Mouse (Mus musculus): ENCODE measurements around the gene Pxmp4.
A peak's percentile ranks its signal among the peaks of the same experiment; 100 is the strongest.

The Pxmp4 gene

GRCm38 (mm10) chr2:154603638-154604153 lies at the start of gene Pxmp4:
TSS of gene Pxmp4 (minus strand) at chr2:154603708.
- peak; percentile 97 for DNase-seq (ENCODE audit: extremely low read depth, low read depth, low spot score)

GRCm38 (mm10) chr2:154651363-154651762 lies 47.9 kb upstream of the Pxmp4 start, which contains the start of gene Chmp4b:
TSS of gene Chmp4b (plus strand) at chr2:154651705.
- peak; percentile 54 for DNase-seq (ENCODE audit: extremely low read depth, low read depth, low spot score)

GRCm38 (mm10) chr2:154650404-154650803 lies 46.9 kb upstream of the Pxmp4 start:
- no peak for DNase-seq (ENCODE audit: extremely low read depth, low read depth, low spot score)

- no peak for DNase-seq (ENCODE audit: extremely low read depth, low read depth, low spot score)
Observed at GRCm38 (mm10) chr2:154648086-154648485, 44.6 kb upstream of the Pxmp4 start.

GRCm38 (mm10) chr2:154646634-154647033 lies 43.1 kb upstream of the Pxmp4 start:
- DNase-seq (ENCODE audit: extremely low read depth, low read depth, low spot score): no peak

GRCm38 (mm10) chr2:154642712-154643385 lies 39.3 kb upstream of the Pxmp4 start:
- no peak for DNase-seq (ENCODE audit: extremely low read depth, low read depth, low spot score)

- DNase-seq (ENCODE audit: extremely low read depth, low read depth, low spot score): no peak
Observed at GRCm38 (mm10) chr2:154642005-154642459, 38.5 kb upstream of the Pxmp4 start.

GRCm38 (mm10) chr2:154641176-154641575 lies 37.7 kb upstream of the Pxmp4 start:
- no peak for DNase-seq (ENCODE audit: extremely low read depth, low read depth, low spot score)

GRCm38 (mm10) chr2:154639115-154639514 lies 35.6 kb upstream of the Pxmp4 start:
- peak; percentile 75 for DNase-seq (ENCODE audit: extremely low read depth, low read depth, low spot score)

- DNase-seq (ENCODE audit: extremely low read depth, low read depth, low spot score): no peak
Observed at GRCm38 (mm10) chr2:154638521-154638920, 35.0 kb upstream of the Pxmp4 start.

- no peak for DNase-seq (ENCODE audit: extremely low read depth, low read depth, low spot score)
Observed at GRCm38 (mm10) chr2:154635826-154636225, 32.3 kb upstream of the Pxmp4 start.

GRCm38 (mm10) chr2:154633876-154634644 lies 30.6 kb upstream of the Pxmp4 start:
- no peak for DNase-seq (ENCODE audit: extremely low read depth, low read depth, low spot score)

GRCm38 (mm10) chr2:154633039-154633742 lies 29.7 kb upstream of the Pxmp4 start:
- peak; percentile 69 for DNase-seq (ENCODE audit: extremely low read depth, low read depth, low spot score)

- DNase-seq (ENCODE audit: extremely low read depth, low read depth, low spot score): no peak
Observed at GRCm38 (mm10) chr2:154632203-154632780, 28.8 kb upstream of the Pxmp4 start.

GRCm38 (mm10) chr2:154630531-154630930 lies 27.0 kb upstream of the Pxmp4 start:
- DNase-seq (ENCODE audit: extremely low read depth, low read depth, low spot score): no peak

- DNase-seq (ENCODE audit: extremely low read depth, low read depth, low spot score): no peak
Observed at GRCm38 (mm10) chr2:154624137-154624536, 20.6 kb upstream of the Pxmp4 start.

GRCm38 (mm10) chr2:154621684-154622083 lies 18.2 kb upstream of the Pxmp4 start:
- no peak for DNase-seq (ENCODE audit: extremely low read depth, low read depth, low spot score)

GRCm38 (mm10) chr2:154617061-154617460 lies 13.6 kb upstream of the Pxmp4 start:
- no peak for DNase-seq (ENCODE audit: extremely low read depth, low read depth, low spot score)

GRCm38 (mm10) chr2:154615674-154616073 lies 12.2 kb upstream of the Pxmp4 start:
- no peak for DNase-seq (ENCODE audit: extremely low read depth, low read depth, low spot score)

GRCm38 (mm10) chr2:154614841-154615576 lies 11.5 kb upstream of the Pxmp4 start:
- no peak for DNase-seq (ENCODE audit: extremely low read depth, low read depth, low spot score)
